Mouse (Mus musculus) embryonic facial prominence, embryonic 11.5 days (tissue): ENCODE measurements at regions not wholly inside any gene's neighbourhood (a gene's known extent, or its start where the extent isn't known, plus 50 kb on each side); places are given as distances from the start of the nearest gene placed in this dataset.
"Not testable (repeated sequence)": the region's sequence is repeated elsewhere in the genome, so short reads cannot be mapped to it uniquely, and the experiment has no call there.

Source experiments
- ATAC-seq: fragments of 200-750 bp; cut with Nextera tagmentation; replicated peaks from 2 replicates; pipeline ENCODE4 v1.8.0; 2017; ENCODE audit warnings: low read depth; ENCODE audit not compliant: insufficient number of reproducible peaks, low FRiP score, low TSS enrichment
- DNase-seq: peaks from one replicate; pipeline ENCODE4 v3.0.0-alpha.2; 2015; ENCODE audit warnings: low spot score
- H3K27ac ChIP-seq: fragments of 300-500 bp; sonication (generic); replicated peaks from 2 replicates; pipeline ENCODE4 v1.5.1; 2014; ENCODE audit warnings: mild to moderate bottlenecking, low read depth, low read length, control low read depth
- H3K27me3 ChIP-seq: fragments of 300-500 bp; sonication (generic); 2 replicates; pipeline ENCODE4 v1.6.1; 2014; ENCODE audit warnings: mild to moderate bottlenecking, low read length, moderate library complexity, mixed read lengths; ENCODE audit not compliant: control insufficient read depth, insufficient read depth
- H3K36me3 ChIP-seq: fragments of 300-500 bp; sonication (generic); replicated peaks from 2 replicates; pipeline ENCODE4 v1.6.1; 2014; ENCODE audit warnings: low read depth, mild to moderate bottlenecking, low read length, moderate library complexity, mixed read lengths; ENCODE audit not compliant: control insufficient read depth, insufficient read depth
- H3K4me1 ChIP-seq: fragments of 300-500 bp; sonication (generic); 2 replicates; pipeline ENCODE4 v1.6.1; 2014; ENCODE audit warnings: low read length, mixed read lengths; ENCODE audit not compliant: control insufficient read depth, insufficient read depth
- H3K4me2 ChIP-seq: fragments of 300-500 bp; sonication (generic); 2 replicates; pipeline ENCODE4 v1.6.1; 2014; ENCODE audit warnings: low read depth, mild to moderate bottlenecking, control low read depth, low read length, moderate library complexity
- H3K4me3 ChIP-seq: fragments of 300-500 bp; sonication (generic); 2 replicates; pipeline ENCODE4 v1.5.1; 2014; ENCODE audit warnings: low read depth, low read length, control low read depth
- H3K9ac ChIP-seq: fragments of 300-500 bp; sonication (generic); replicated peaks from 2 replicates; pipeline ENCODE4 v1.6.1; 2014; ENCODE audit warnings: mild to moderate bottlenecking, control low read depth, low read length
- H3K9me3 ChIP-seq: fragments of 300-500 bp; sonication (generic); replicated peaks from 2 replicates; pipeline ENCODE4 v1.6.1; 2016; ENCODE audit warnings: mild to moderate bottlenecking, low read length, inconsistent platforms, mixed read lengths; ENCODE audit not compliant: control insufficient read depth
- WGBS: fragments of 180-500 bp; shearing (Covaris S2); extraction: QIAGEN DNeasy Blood & Tissue Kit; methylation state at CpG from one replicate; pipeline ENCODE4 v1.1.7; 2014; 5-methylcytosine and 5-hydroxymethylcytosine counted together

GRCm38 (mm10) chr10:85749549-85749948 is 79.7 kb upstream of the Pwp1 start:
- WGBS, result 78% methylated on average over 2 of the region's 2 CpGs
- not testable (repeated sequence) for H3K4me2 ChIP-seq, H3K9me3 ChIP-seq, H3K27me3 ChIP-seq, H3K9ac ChIP-seq, DNase-seq, H3K27ac ChIP-seq, H3K4me3 ChIP-seq, H3K36me3 ChIP-seq, H3K4me1 ChIP-seq, ATAC-seq

- Histone ChIP-seq H3K4me2 (no peak overlapping the region), H3K9ac (no peak overlapping the region), H3K27ac (no peak overlapping the region), H3K4me3 (no peak overlapping the region), H3K9me3 (no peaks in the 10 kb centered on the region), H3K4me1 (no peaks in the 10 kb centered on the region), H3K27me3 (no peaks in the 10 kb centered on the region), H3K36me3 (no peaks in the 10 kb centered on the region)
- DNase-seq (no peak), ATAC-seq (no peak)
- WGBS, result 74% methylated on average over 1 of the region's 1 CpGs
Observed at GRCm38 (mm10) chr10:85775035-85775434, 54.3 kb upstream of the Pwp1 start.
